Mouse (Mus musculus) liver, adult 2 months (tissue): ENCODE measurements at regions not wholly inside any gene's neighbourhood (a gene's known extent, or its start where the extent isn't known, plus 50 kb on each side); places are given as distances from the start of the nearest gene placed in this dataset.

Experiments used
- DNase-seq: peaks from one replicate; pipeline ENCODE4 v3.0.0-alpha.2; 2011; ENCODE audit warnings: low read depth, low spot score; ENCODE audit errors: extremely low read depth
- H3K27ac ChIP-seq: fragments of 200-500 bp; replicated peaks from 2 replicates; pipeline ENCODE4 v1.5.1; 2012; ENCODE audit warnings: low read depth, mild to moderate bottlenecking, control low read depth, inconsistent platforms, low read length; ENCODE audit not compliant: insufficient read depth
- H3K27me3 ChIP-seq: fragments of 200-500 bp; 2 replicates; pipeline ENCODE4 v1.6.1; 2012; ENCODE audit warnings: mild to moderate bottlenecking, moderate library complexity, low read length, inconsistent platforms; ENCODE audit not compliant: control insufficient read depth, insufficient read depth
- H3K36me3 ChIP-seq: fragments of 200-500 bp; 2 replicates; pipeline ENCODE4 v1.6.1; 2012; ENCODE audit warnings: low read length, inconsistent platforms; ENCODE audit not compliant: control insufficient read depth, insufficient read depth
- H3K4me1 ChIP-seq: fragments of 200-500 bp; 2 replicates; pipeline ENCODE4 v1.6.1; 2011; ENCODE audit warnings: low read length; ENCODE audit not compliant: control insufficient read depth, insufficient read depth
- H3K4me3 ChIP-seq: fragments of 200-500 bp; 2 replicates; pipeline ENCODE4 v1.5.1; 2011; ENCODE audit warnings: low read depth, mild to moderate bottlenecking, control low read depth, low read length, moderate library complexity; ENCODE audit not compliant: insufficient read depth
- H3K79me2 ChIP-seq: fragments of 200-500 bp; 2 replicates; pipeline ENCODE4 v1.6.1; 2012; ENCODE audit warnings: inconsistent platforms, mild to moderate bottlenecking, low read length, moderate library complexity; ENCODE audit not compliant: control insufficient read depth, insufficient read depth
- H3K9ac ChIP-seq: fragments of 200-500 bp; 2 replicates; pipeline ENCODE4 v1.6.1; 2012; ENCODE audit warnings: low read depth, mild to moderate bottlenecking, control low read depth, inconsistent platforms, low read length
- CTCF ChIP-seq: fragments of 200-500 bp; IDR thresholded peaks from 2 replicates; pipeline ENCODE4 v1.5.1; 2011; ENCODE audit warnings: low read depth, low read length, control low read depth
- POLR2A ChIP-seq: fragments of 200-500 bp; IDR thresholded peaks from 2 replicates; pipeline ENCODE4 v1.6.1; 2011; ENCODE audit warnings: low read length, control low read depth; ENCODE audit not compliant: insufficient read depth; ENCODE audit errors: extremely low read depth
- WGBS: fragments of 180-500 bp; shearing (Covaris S2); methylation state at CpG from one replicate; pipeline ENCODE4 v1.1.7; 2018; 5-methylcytosine and 5-hydroxymethylcytosine counted together

- Histone ChIP-seq H3K27ac (no peak overlapping the region), H3K36me3 (no peaks in the 10 kb centered on the region), H3K27me3 (no peaks in the 10 kb centered on the region), H3K4me3 (no peak overlapping the region), H3K4me1 (peaks cover 6% of the 10 kb centered on the region), H3K9ac (no peak overlapping the region), H3K79me2 (no peaks in the 10 kb centered on the region)
- 42% methylated on average over 3 of the region's 3 CpGs for WGBS
- DNase-seq: peak; percentile 42
- no peak for TF ChIP-seq CTCF
- TF ChIP-seq POLR2A: no peak
These were observed 75.8 kb upstream of the Gm26897 start for GRCm38 (mm10) chr5:111657759-111658429.

DNA sequence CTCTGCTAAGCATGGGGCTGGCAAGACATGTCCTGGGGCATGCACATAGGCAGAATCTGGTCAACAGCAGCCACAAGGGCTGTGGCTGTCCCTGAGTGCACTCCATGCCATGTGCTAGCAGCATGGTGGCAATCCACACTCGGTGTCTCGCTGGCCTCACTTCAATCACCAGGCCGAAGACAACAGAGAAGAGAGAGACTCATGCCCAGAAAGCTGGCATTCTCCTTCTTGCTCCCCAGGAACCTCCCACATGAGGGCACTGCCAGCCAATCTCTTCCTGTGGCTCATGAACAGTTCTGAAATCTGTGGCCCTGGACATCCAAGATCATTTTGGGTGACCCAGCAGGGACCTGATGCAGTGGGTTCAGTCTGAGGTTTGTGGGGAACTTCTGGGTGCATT is 74.5 kb upstream of the Gm26897 start:
- Histone ChIP-seq H3K79me2 (no peaks in the 10 kb centered on the region), H3K9ac (no peak overlapping the region), H3K36me3 (no peaks in the 10 kb centered on the region), H3K4me1 (peaks cover 6% of the 10 kb centered on the region), H3K27ac (no peak overlapping the region), H3K4me3 (no peak overlapping the region), H3K27me3 (no peaks in the 10 kb centered on the region)
- peak; percentile 35 for DNase-seq
- TF ChIP-seq CTCF (no peak), POLR2A (no peak)
- WGBS: 69% methylated on average over 3 of the region's 3 CpGs

DNA sequence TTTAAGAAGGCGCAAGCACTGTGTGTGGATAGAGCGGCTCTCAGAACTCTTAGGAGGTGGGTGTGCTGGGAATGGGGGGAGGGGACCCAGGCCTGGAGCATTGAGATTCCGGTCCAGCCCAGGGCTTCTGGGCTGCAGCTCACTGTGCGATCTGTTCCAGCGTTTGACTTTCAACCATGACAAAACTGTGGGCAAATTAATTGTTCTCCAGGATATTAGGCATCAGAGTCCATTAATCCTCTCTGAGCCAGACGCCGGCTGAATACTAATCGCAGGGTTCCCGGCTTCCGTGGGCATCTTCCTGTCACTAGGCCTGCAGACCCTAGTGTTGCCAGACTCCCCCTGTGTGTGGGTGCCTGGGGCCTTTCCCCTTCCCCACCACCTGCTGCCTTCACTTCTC is 73.3 kb upstream of the Gm26897 start:
- Histone ChIP-seq H3K9ac (no peak overlapping the region), H3K36me3 (no peaks in the 10 kb centered on the region), H3K4me1 (peaks cover 6% of the 10 kb centered on the region), H3K27me3 (no peaks in the 10 kb centered on the region), H3K27ac (no peak overlapping the region), H3K4me3 (no peak overlapping the region), H3K79me2 (no peaks in the 10 kb centered on the region)
- TF ChIP-seq POLR2A: no peak
- TF ChIP-seq CTCF: no peak
- no peak for DNase-seq
- WGBS: 93% methylated on average over 10 of the region's 10 CpGs

- DNase-seq: no peak
- H3K27ac ChIP-seq: no peak overlapping the region
- no peaks in the 10 kb centered on the region for H3K27me3 ChIP-seq
- H3K79me2 ChIP-seq: no peaks in the 10 kb centered on the region
- no peak overlapping the region for H3K9ac ChIP-seq
- peaks cover 6% of the 10 kb centered on the region for H3K4me1 ChIP-seq
- 89% methylated on average over 6 of the region's 6 CpGs for WGBS
- no peak overlapping the region for H3K4me3 ChIP-seq
- TF ChIP-seq CTCF: no peak
- no peak for TF ChIP-seq POLR2A
- no peaks in the 10 kb centered on the region for H3K36me3 ChIP-seq
These were observed 72.8 kb upstream of the Gm26897 start for GRCm38 (mm10) chr5:111660968-111661367.

- H3K4me3 ChIP-seq: no peak overlapping the region
- TF ChIP-seq CTCF: no peak
- TF ChIP-seq POLR2A: no peak
- no peaks in the 10 kb centered on the region for H3K27me3 ChIP-seq
- peaks cover 6% of the 10 kb centered on the region for H3K4me1 ChIP-seq
- no peak overlapping the region for H3K27ac ChIP-seq
- no peak overlapping the region for H3K9ac ChIP-seq
- WGBS: 89% methylated on average over 12 of the region's 12 CpGs
- no peak for DNase-seq
- H3K36me3 ChIP-seq: no peaks in the 10 kb centered on the region
- no peaks in the 10 kb centered on the region for H3K79me2 ChIP-seq
These were observed 71.8 kb upstream of the Gm26897 start for GRCm38 (mm10) chr5:111661971-111662370.

DNA sequence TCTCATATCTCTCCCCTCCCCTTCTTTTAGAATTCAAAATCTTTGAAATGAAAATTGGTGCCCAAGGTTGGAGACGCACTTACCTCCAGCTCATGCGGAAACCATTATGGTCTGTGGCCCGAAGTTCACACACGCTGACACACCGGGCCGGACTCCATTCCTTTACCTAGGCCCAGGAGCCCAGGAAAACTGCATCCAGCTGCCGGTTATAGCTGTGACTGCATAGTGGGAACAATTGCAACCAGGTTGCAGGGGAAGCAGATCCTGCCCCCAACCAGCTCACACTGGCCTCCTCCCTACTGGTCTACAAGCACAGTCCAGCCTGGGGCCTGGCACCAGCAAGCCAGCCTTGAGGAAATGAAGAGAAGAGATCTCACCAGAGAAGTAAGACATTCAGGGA is 69.9 kb upstream of the Gm26897 start:
- no peaks in the 10 kb centered on the region for H3K27me3 ChIP-seq
- no peaks in the 10 kb centered on the region for H3K4me1 ChIP-seq
- no peak for DNase-seq
- H3K9ac ChIP-seq: no peak overlapping the region
- no peaks in the 10 kb centered on the region for H3K79me2 ChIP-seq
- 95% methylated on average over 7 of the region's 7 CpGs for WGBS
- no peak overlapping the region for H3K27ac ChIP-seq
- no peak overlapping the region for H3K4me3 ChIP-seq
- H3K36me3 ChIP-seq: no peaks in the 10 kb centered on the region
- no peak for TF ChIP-seq POLR2A
